Mouse (Mus musculus): ENCODE results near the gene Itga2.

GRCm38 (mm10) chr13:114914559-114914958 lies 17.3 kb downstream of the Itga2 start:
- TF ChIP-seq EP300 (IDR thresholded peaks at IDR 0.05; ENCODE audit: low read depth in 1 of 2, low read length in 2 of 2) (no peak), MAZ (IDR thresholded peaks at IDR 0.05; ENCODE audit: low read depth, low read length) (no peak), POLR2A (IDR thresholded peaks at IDR 0.05; ENCODE audit: control insufficient read depth in 1 of 2, insufficient read depth in 1 of 2, low read depth in 1 of 2, low read length in 2 of 2, poor library complexity in 1 of 2) (no peak), CTCF (IDR thresholded peaks at IDR 0.05 in 2 of 3, conservative IDR thresholded peaks at IDR 0.05 in 1 of 3; ENCODE audit: control insufficient read depth in 1 of 3, insufficient read depth in 1 of 3, low read depth in 2 of 3, low read length in 3 of 3, poor library complexity in 1 of 3, severe bottlenecking in 1 of 3) (no peak), MXI1 (IDR thresholded peaks at IDR 0.05; ENCODE audit: low read depth, low read length) (no peak), POLR2AphosphoS5 (IDR thresholded peaks at IDR 0.05; ENCODE audit: borderline replicate concordance, low read depth, low read length) (no peak)

Data from MEL (cell line).